ENCODE assay signal across 15 mouse cellular contexts in the genomic region with DNA sequence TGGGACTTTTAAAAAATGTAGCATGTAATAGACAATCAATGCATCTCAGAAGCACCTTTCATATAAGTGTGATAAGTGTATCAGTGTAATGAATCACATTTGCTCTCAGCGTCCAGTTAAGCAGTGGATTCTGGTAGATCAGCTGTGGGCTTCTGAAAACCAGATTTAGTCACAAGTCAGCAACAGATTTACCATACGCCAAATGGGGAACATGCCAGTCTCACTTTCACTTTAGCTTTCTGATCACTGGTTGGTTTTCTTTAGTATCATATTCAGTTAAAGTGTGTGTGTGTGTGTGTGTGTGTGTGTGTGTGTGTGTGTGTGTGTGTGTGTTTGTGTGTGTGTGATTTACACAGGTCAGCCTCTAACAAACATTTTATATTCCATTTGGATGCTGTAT.
DNase-seq lines count a peak whose midpoint lies in the region; ATAC-seq and TF ChIP-seq lines count a peak whose summit lies in the region.
"Had no signal": no experiment of that assay in that cellular context is flagged by ENCODE, and none has a peak within 500 bp of the region (broad histone marks: within the 10 kb centered on the region; RNA-seq: fewer than 3 reads in every experiment).

No protein-coding gene starts in this region.

- H3K27ac ChIP-seq in bone marrow macrophage, adult 2 months (ENCODE audit: insufficient read depth, low read depth, low read length), result peak overlapping the region; percentile 65; the same call in 1 of the 2 replicates
- no peak overlapping the region for H3K27ac ChIP-seq in stomach, postnatal 0 days (replicated peaks)
- H3K27ac ChIP-seq: heart, embryonic 10.5 days; limb, embryonic 15.5 days had no signal

- no peak overlapping the region for H3K4me2 ChIP-seq in stomach, postnatal 0 days (replicated peaks; ENCODE audit: low read depth)
- H3K4me2 ChIP-seq: limb, embryonic 15.5 days; lung, embryonic 14.5 days had no signal

- 69% methylated on average over 2 of the region's 2 CpGs for WGBS in stomach, postnatal 0 days

- no peaks in the 10 kb centered on the region for H3K9me3 ChIP-seq in megakaryocyte, embryonic 14.5 days
- no peaks in the 10 kb centered on the region for H3K9me3 ChIP-seq in stomach, postnatal 0 days (ENCODE audit: control insufficient read depth, low read length)
- H3K9me3 ChIP-seq: heart, embryonic 10.5 days; limb, embryonic 15.5 days had no signal

- no peak for ATAC-seq in stomach, postnatal 0 days (ENCODE audit: low FRiP score, low TSS enrichment)
- ATAC-seq: hindbrain, embryonic 16.5 days had no signal

- H3K4me1 ChIP-seq in bone marrow macrophage, adult 2 months (ENCODE audit: control insufficient read depth, insufficient read depth, low read length), result peaks cover 27% of the 10 kb centered on the region
- peaks cover 88% of the 10 kb centered on the region for H3K4me1 ChIP-seq in megakaryocyte, embryonic 14.5 days
- no peaks in the 10 kb centered on the region for H3K4me1 ChIP-seq in stomach, postnatal 0 days (replicated peaks; ENCODE audit: control insufficient read depth, insufficient read depth)
- H3K4me1 ChIP-seq: limb, embryonic 15.5 days had no signal

- TF ChIP-seq CTCF in bone marrow macrophage, adult 2 months (IDR thresholded peaks at IDR 0.05; ENCODE audit: low read depth, low read length), result no peak
- no peak for TF ChIP-seq CTCF in stomach, postnatal 0 days (IDR thresholded peaks at IDR 0.05; ENCODE audit: low read depth)

- TF ChIP-seq EP300 in stomach, postnatal 0 days (optimal IDR thresholded peaks at IDR 0.05), result no peak

- H3K9ac ChIP-seq in stomach, postnatal 0 days (ENCODE audit: low read length), result no peak overlapping the region
- H3K9ac ChIP-seq: limb, embryonic 15.5 days; lung, embryonic 14.5 days had no signal

- no peak for TF ChIP-seq POLR2A in bone marrow macrophage, adult 2 months (IDR thresholded peaks at IDR 0.05; ENCODE audit: borderline replicate concordance, low read depth, low read length)

- peak overlapping the region; percentile 22; the same call in 1 of the 2 replicates for H3K4me3 ChIP-seq in bone marrow macrophage, adult 2 months (ENCODE audit: insufficient read depth, low read length)
- peak overlapping the region; percentile 79 for H3K4me3 ChIP-seq in megakaryocyte, embryonic 14.5 days (replicated peaks)
- no peak overlapping the region for H3K4me3 ChIP-seq in stomach, postnatal 0 days (ENCODE audit: low read depth, low read length)
- H3K4me3 ChIP-seq: heart, embryonic 10.5 days; limb, embryonic 15.5 days had no signal

- no peaks in the 10 kb centered on the region for H3K27me3 ChIP-seq in megakaryocyte, embryonic 14.5 days (replicated peaks)
- H3K27me3 ChIP-seq in stomach, postnatal 0 days (ENCODE audit: control insufficient read depth, insufficient read depth, low read length), result no peaks in the 10 kb centered on the region
- H3K27me3 ChIP-seq: limb, embryonic 15.5 days had no signal

- DNase-seq in 3T3-L1 (ENCODE audit: low read depth, low spot score), result peak; percentile 58
- peak; percentile 59 to 69 for DNase-seq in B cell, adult 2 months
- DNase-seq in cerebellum, adult 11-12 months, result no peak
- DNase-seq in embryo, embryonic 11 days, result no peak
- DNase-seq in stomach, postnatal 0 days (ENCODE audit: low spot score), result no peak
- no peak for DNase-seq in cerebellum, postnatal 4 days (ENCODE audit: low spot score in 2 of 2)
- DNase-seq: adrenal gland, adult 8-10 months; cerebellum, adult 9-10 months; gastrocnemius, postnatal 10 days; lung, embryonic 14.5 days had no signal

- H3K36me3 ChIP-seq in megakaryocyte, embryonic 14.5 days (replicated peaks; ENCODE audit: low read length), result peaks cover 40% of the 10 kb centered on the region
- H3K36me3 ChIP-seq in stomach, postnatal 0 days (ENCODE audit: control insufficient read depth, insufficient read depth, low read length), result no peaks in the 10 kb centered on the region
- H3K36me3 ChIP-seq: heart, embryonic 10.5 days; limb, embryonic 15.5 days had no signal

Comparison
In these comparisons a context has a peak if more than half of its experiments do, and no peak if none do; other contexts are left out.
1. DNase-seq: peak in 3T3-L1 (single experiment) and B cell, adult 2 months (2 of 2); none in cerebellum, adult 11-12 months (single experiment), embryo, embryonic 11 days (single experiment), stomach, postnatal 0 days (single experiment) and cerebellum, postnatal 4 days (0 of 2).